Mouse (Mus musculus): ENCODE measurements at regions not wholly inside any gene's neighbourhood (a gene's known extent, or its start where the extent isn't known, plus 50 kb on each side); places are given as distances from the start of the nearest gene placed in this dataset.
A peak's percentile ranks its signal among the peaks of the same experiment; 100 is the strongest.
"Not testable (repeated sequence)": the region's sequence is repeated elsewhere in the genome, so short reads cannot be mapped to it uniquely, and the experiment has no call there.

GRCm38 (mm10) chr17:79547524-79547923 lies 64.1 kb upstream of the Rmdn2 start:
- DNase-seq (ENCODE audit: low read depth): no peak

- not testable (repeated sequence) for DNase-seq (ENCODE audit: low read depth)
Measured at GRCm38 (mm10) chr17:79550409-79550808, 61.3 kb upstream of the Rmdn2 start.

DNA sequence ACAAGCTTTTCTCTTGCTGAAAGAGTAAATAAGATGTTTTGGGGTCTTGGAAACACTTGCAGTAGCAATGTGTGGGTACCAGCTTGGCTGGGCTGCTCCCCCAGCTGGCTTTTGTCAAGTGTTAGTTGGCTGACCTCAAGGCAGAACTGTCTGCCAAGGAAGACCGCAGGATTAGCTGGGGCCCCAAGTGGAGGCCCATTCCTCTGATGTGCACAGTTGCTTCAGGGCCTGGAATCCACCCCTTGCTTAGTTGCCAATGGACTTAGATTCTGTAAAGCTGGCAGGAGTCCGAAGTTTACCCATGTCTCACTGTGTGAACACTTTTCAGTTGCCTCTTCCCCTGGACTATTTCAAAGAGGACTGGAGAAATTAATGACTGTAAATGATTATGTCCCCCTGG lies 57.8 kb upstream of the Rmdn2 start:
- DNase-seq (ENCODE audit: low read depth): peak; percentile 63

DNA sequence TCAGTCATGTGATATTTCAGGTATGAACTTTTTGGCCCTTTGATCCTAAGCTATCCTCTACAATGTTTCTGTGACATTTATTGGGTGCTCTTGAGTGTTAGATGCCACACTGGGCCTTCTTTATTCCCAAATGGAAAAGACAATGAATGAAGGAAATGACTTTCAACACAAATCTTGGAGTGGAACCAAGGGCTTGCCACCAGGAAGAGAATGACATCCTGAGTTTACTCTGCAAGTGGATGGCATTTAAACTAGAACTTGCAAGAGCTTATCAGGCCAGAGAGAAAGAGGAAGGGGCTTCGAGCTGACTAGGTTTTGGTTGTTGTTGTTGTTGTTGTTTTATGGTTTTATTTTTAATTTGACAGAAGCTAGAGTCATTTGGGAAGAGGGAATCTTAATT lies 56.1 kb upstream of the Rmdn2 start:
- DNase-seq (ENCODE audit: low read depth): no peak
